Comparison of ENCODE assay signal across 30 mouse cellular contexts in the genomic region with DNA sequence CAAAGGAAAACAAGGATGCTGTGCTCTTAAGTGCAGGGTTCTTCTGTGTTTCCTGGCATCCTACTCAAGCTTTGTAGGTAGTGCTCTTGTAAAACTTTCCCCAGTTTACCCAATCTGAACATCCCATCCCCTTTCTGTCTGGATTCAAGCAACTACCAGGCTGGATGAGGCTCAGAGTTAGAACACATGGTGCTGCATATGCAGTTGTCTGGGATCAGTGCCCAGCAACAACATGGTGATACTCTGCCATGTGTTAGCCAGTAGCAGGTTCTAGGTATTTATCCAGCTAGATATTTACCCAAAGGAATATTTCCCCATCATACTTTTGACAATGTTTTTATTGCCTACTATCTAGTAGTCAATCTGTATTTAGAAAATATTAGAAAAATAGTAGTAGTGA.
A peak's percentile ranks its signal among the peaks of the same experiment; 100 is the strongest.
DNase-seq lines count a peak whose midpoint lies in the region; ATAC-seq and TF ChIP-seq lines count a peak whose summit lies in the region.
"Had no signal": no experiment of that assay in that cellular context is flagged by ENCODE, and none has a peak within 500 bp of the region (broad histone marks: within the 10 kb centered on the region; RNA-seq: fewer than 3 reads in every experiment).

No protein-coding gene starts in this region.

- peak; percentile 50; the same call in 1 of the 2 replicates for ATAC-seq in forebrain, postnatal 0 days
- no peak for ATAC-seq in forebrain, embryonic 11.5 days (replicated peaks; ENCODE audit: low FRiP score)
- ATAC-seq: CD4-positive, CD25-positive, alpha-beta regulatory T cell, adult 4 months; inflammation-experienced regulatory T-cells, adult 6 months had no signal

- peak; percentile 33 for DNase-seq in forebrain, postnatal 0 days
- no peak for DNase-seq in forebrain, embryonic 11.5 days (ENCODE audit: low spot score)
- peak; percentile 56 for DNase-seq in brain, embryonic 14.5 days (ENCODE audit: low read depth)
- DNase-seq in layer of hippocampus, adult 2 months (ENCODE audit: low spot score in 2 of 2), result peak; percentile 26 to 63
- DNase-seq in layer of hippocampus, postnatal 36 days, result peak; percentile 34 to 47
- DNase-seq in left cerebral cortex, adult 11 months (ENCODE audit: low spot score), result no peak
- DNase-seq in limb, embryonic 10.5 days (ENCODE audit: low spot score), result no peak
- DNase-seq: adrenal gland, postnatal 25 days; cerebellum, adult 2 months; cerebellum, postnatal 36 days; gastrocnemius, adult 2 months; gastrocnemius, postnatal 36 days; heart, adult 2 months; kidney, adult 11 months; kidney, postnatal 25 days; lung, embryonic 14.5 days; lung, postnatal 14 days; midbrain, embryonic 14.5 days; retina, postnatal 1 day; thymus, adult 2 months; thymus, postnatal 4 days had no signal

- no peak overlapping the region for H3K4me3 ChIP-seq in forebrain, postnatal 0 days (ENCODE audit: low read depth, low read length)
- no peak overlapping the region for H3K4me3 ChIP-seq in forebrain, embryonic 11.5 days (ENCODE audit: low read depth, low read length)
- H3K4me3 ChIP-seq in layer of hippocampus, adult 2 months, result no peak overlapping the region
- H3K4me3 ChIP-seq in limb, embryonic 10.5 days, result no peak overlapping the region
- H3K4me3 ChIP-seq: gastrocnemius, adult 2 months; heart, adult 2 months; heart, embryonic 12.5 days; hindbrain, embryonic 10.5 days; hindbrain, embryonic 15.5 days; kidney, embryonic 15.5 days; limb, embryonic 12.5 days; liver, embryonic 15.5 days; neural tube, embryonic 15.5 days had no signal

- H3K27ac ChIP-seq in forebrain, postnatal 0 days (ENCODE audit: low read depth, low read length), result no peak overlapping the region
- no peak overlapping the region for H3K27ac ChIP-seq in forebrain, embryonic 11.5 days (ENCODE audit: low read depth, low read length)
- no peak overlapping the region for H3K27ac ChIP-seq in layer of hippocampus, adult 2 months
- H3K27ac ChIP-seq in limb, embryonic 10.5 days, result no peak overlapping the region
- H3K27ac ChIP-seq: gastrocnemius, adult 2 months; heart, adult 2 months; hindbrain, embryonic 10.5 days; hindbrain, embryonic 15.5 days; kidney, embryonic 15.5 days; limb, embryonic 12.5 days; liver, embryonic 15.5 days; neural tube, embryonic 15.5 days had no signal

- no peak for TF ChIP-seq CTCF in forebrain, postnatal 0 days (IDR thresholded peaks at IDR 0.05; ENCODE audit: low read depth)
- no peak for TF ChIP-seq CTCF in brain, embryonic 14.5 days (IDR thresholded peaks at IDR 0.05; ENCODE audit: borderline replicate concordance, extremely low read depth, insufficient read depth, insufficient read length)
- no peak for TF ChIP-seq CTCF in layer of hippocampus, adult 2 months (conservative IDR thresholded peaks at IDR 0.05)

- TF ChIP-seq POLR2A in brain, embryonic 14.5 days (IDR thresholded peaks at IDR 0.05; ENCODE audit: borderline replicate concordance, extremely low read depth, insufficient read depth, insufficient read length, poor library complexity, severe bottlenecking), result no peak

- H3K9me3 ChIP-seq in forebrain, postnatal 0 days (ENCODE audit: low read length), result no peaks in the 10 kb centered on the region
- H3K9me3 ChIP-seq in forebrain, embryonic 11.5 days (ENCODE audit: control insufficient read depth, low read length), result no peaks in the 10 kb centered on the region
- H3K9me3 ChIP-seq in limb, embryonic 10.5 days (replicated peaks), result no peaks in the 10 kb centered on the region
- H3K9me3 ChIP-seq: heart, embryonic 12.5 days; hindbrain, embryonic 10.5 days; hindbrain, embryonic 15.5 days; kidney, embryonic 15.5 days; limb, embryonic 12.5 days; liver, embryonic 15.5 days; neural tube, embryonic 15.5 days had no signal

- H3K4me1 ChIP-seq in forebrain, postnatal 0 days (ENCODE audit: insufficient read depth), result no peaks in the 10 kb centered on the region
- no peaks in the 10 kb centered on the region for H3K4me1 ChIP-seq in forebrain, embryonic 11.5 days (replicated peaks; ENCODE audit: control insufficient read depth, insufficient read depth, low read length)
- no peaks in the 10 kb centered on the region for H3K4me1 ChIP-seq in limb, embryonic 10.5 days
- H3K4me1 ChIP-seq: heart, embryonic 12.5 days; hindbrain, embryonic 10.5 days; hindbrain, embryonic 15.5 days; kidney, embryonic 15.5 days; limb, embryonic 12.5 days; liver, embryonic 15.5 days; neural tube, embryonic 15.5 days had no signal

- no peaks in the 10 kb centered on the region for H3K27me3 ChIP-seq in forebrain, postnatal 0 days (ENCODE audit: insufficient read depth, low read length)
- no peaks in the 10 kb centered on the region for H3K27me3 ChIP-seq in forebrain, embryonic 11.5 days (ENCODE audit: control insufficient read depth, insufficient read depth, low read length)
- no peaks in the 10 kb centered on the region for H3K27me3 ChIP-seq in limb, embryonic 10.5 days (ENCODE audit: low read depth, poor library complexity, severe bottlenecking)
- H3K27me3 ChIP-seq: heart, embryonic 12.5 days; hindbrain, embryonic 15.5 days; kidney, embryonic 15.5 days; limb, embryonic 12.5 days; liver, embryonic 15.5 days; neural tube, embryonic 15.5 days had no signal

- H3K9ac ChIP-seq in forebrain, postnatal 0 days, result no peak overlapping the region
- no peak overlapping the region for H3K9ac ChIP-seq in forebrain, embryonic 11.5 days (ENCODE audit: low read length)
- H3K9ac ChIP-seq: heart, embryonic 12.5 days; hindbrain, embryonic 15.5 days; kidney, embryonic 15.5 days; limb, embryonic 12.5 days; liver, embryonic 15.5 days; lung, embryonic 14.5 days; neural tube, embryonic 15.5 days had no signal

- no peaks in the 10 kb centered on the region for H3K36me3 ChIP-seq in forebrain, postnatal 0 days (ENCODE audit: insufficient read depth)
- H3K36me3 ChIP-seq in forebrain, embryonic 11.5 days (ENCODE audit: control insufficient read depth, insufficient read depth, low read length), result no peaks in the 10 kb centered on the region
- no peaks in the 10 kb centered on the region for H3K36me3 ChIP-seq in limb, embryonic 10.5 days
- H3K36me3 ChIP-seq: heart, embryonic 12.5 days; hindbrain, embryonic 10.5 days; hindbrain, embryonic 15.5 days; kidney, embryonic 15.5 days; limb, embryonic 12.5 days; liver, embryonic 15.5 days; neural tube, embryonic 15.5 days had no signal

- H3K4me2 ChIP-seq in forebrain, postnatal 0 days (ENCODE audit: low read depth), result no peak overlapping the region
- no peak overlapping the region for H3K4me2 ChIP-seq in forebrain, embryonic 11.5 days (ENCODE audit: low read depth, low read length, severe bottlenecking)
- H3K4me2 ChIP-seq: heart, embryonic 12.5 days; hindbrain, embryonic 15.5 days; kidney, embryonic 15.5 days; limb, embryonic 12.5 days; liver, embryonic 15.5 days; lung, embryonic 14.5 days; neural tube, embryonic 15.5 days had no signal

Comparison
In these comparisons a context has a peak if more than half of its experiments do, and no peak if none do; other contexts are left out.
1. DNase-seq: peak in forebrain, postnatal 0 days (single experiment), brain, embryonic 14.5 days (single experiment), layer of hippocampus, adult 2 months (2 of 2) and layer of hippocampus, postnatal 36 days (2 of 2); none in forebrain, embryonic 11.5 days (single experiment), left cerebral cortex, adult 11 months (single experiment) and limb, embryonic 10.5 days (single experiment).